Mouse (Mus musculus) midbrain, embryonic 12.5 days (tissue): ENCODE data around the gene Pigv. TPM values are rescaled to one million over a fixed set of nuclear protein-coding genes. Genes with fewer than 3 reads are reported as not detected.
A peak's percentile ranks its signal among the peaks of the same experiment; 100 is the strongest.

Experiments
- ATAC-seq: fragments of 200-750 bp; cut with Nextera tagmentation; 2 replicates; pipeline ENCODE4 v1.8.0; 2017; ENCODE audit warnings: low read depth, moderate TSS enrichment, moderate library complexity; ENCODE audit not compliant: low FRiP score
- H3K27ac ChIP-seq: fragments of 300-500 bp; sonication (generic); replicated peaks from 2 replicates; pipeline ENCODE4 v1.5.1; 2016; ENCODE audit warnings: mild to moderate bottlenecking
- H3K27me3 ChIP-seq: fragments of 300-500 bp; sonication (generic); 2 replicates; pipeline ENCODE4 v1.6.1; 2016; ENCODE audit warnings: mild to moderate bottlenecking
- H3K36me3 ChIP-seq: fragments of 300-500 bp; sonication (generic); 2 replicates; pipeline ENCODE4 v1.6.1; 2016
- H3K4me1 ChIP-seq: fragments of 300-500 bp; sonication (generic); 2 replicates; pipeline ENCODE4 v1.6.1; 2016
- H3K4me2 ChIP-seq: fragments of 300-500 bp; sonication (generic); replicated peaks from 2 replicates; pipeline ENCODE4 v1.6.1; 2016; ENCODE audit warnings: mild to moderate bottlenecking, moderate library complexity
- H3K4me3 ChIP-seq: fragments of 300-500 bp; sonication (generic); 2 replicates; pipeline ENCODE4 v1.5.1; 2016; ENCODE audit warnings: mild to moderate bottlenecking
- H3K9ac ChIP-seq: fragments of 300-500 bp; sonication (generic); replicated peaks from 2 replicates; pipeline ENCODE4 v1.6.1; 2016; ENCODE audit warnings: mild to moderate bottlenecking, moderate library complexity
- H3K9me3 ChIP-seq: fragments of 300-500 bp; sonication (generic); 2 replicates; pipeline ENCODE4 v1.6.1; 2016; ENCODE audit warnings: mild to moderate bottlenecking
- WGBS: fragments of 180-500 bp; shearing (Covaris S2); methylation state at CpG from one replicate; pipeline ENCODE4 v1.1.7; 2016; 5-methylcytosine and 5-hydroxymethylcytosine counted together
- polyA plus RNA-seq: library from polyadenylated mRNA; unstranded; fragments of >200 nt; fragmentation: Nextera tagmentation; extraction: Ambion mirVana; gene quantifications from 2 replicates; pipeline ENCODE4 v1.2.1, GENCODE M21; 2016

The Pigv gene
- polyA plus RNA-seq, 1 experiment from 2014 or later = 19.1 TPM

DNA sequence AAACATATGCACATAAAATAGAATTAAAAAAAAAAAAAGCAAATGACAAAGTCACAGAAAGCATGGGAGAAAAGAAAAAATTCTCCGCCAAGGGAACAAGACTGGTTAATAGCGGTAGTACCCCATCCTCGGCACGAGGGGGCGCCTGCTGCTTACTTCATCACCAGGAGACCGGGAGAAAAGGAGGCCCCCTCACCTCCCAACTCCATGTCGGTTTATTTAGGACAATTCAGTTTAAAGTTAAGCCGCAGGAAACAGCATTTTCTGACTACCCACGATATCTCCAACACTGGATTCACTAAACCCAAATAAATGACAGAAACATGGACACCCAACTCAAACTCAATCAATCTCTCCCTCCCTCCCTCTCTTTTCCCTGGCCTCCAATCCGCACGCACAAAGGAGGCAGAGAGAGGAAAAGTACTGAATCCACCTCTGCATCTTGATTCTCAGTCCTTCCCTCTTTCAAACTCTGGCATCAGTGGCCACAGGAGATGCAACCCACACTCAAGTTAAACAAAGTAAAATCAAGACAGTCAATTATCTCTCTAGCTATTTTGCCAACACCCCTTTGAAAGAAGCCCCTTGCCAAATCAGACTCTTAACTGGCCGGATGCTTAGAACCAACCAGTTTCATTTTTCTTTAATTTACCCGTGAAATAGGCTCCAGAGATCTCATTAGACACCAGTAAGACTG is 1.1 kb downstream of the Pigv start:
- ATAC-seq = no peak
- Histone ChIP-seq H3K27me3 (no peaks in the 10 kb centered on the region), H3K27ac (peak overlapping the region; percentile 98), H3K9me3 (no peaks in the 10 kb centered on the region), H3K36me3 (peaks cover 9% of the 10 kb centered on the region; the same call in 1 of the 2 replicates), H3K4me2 (peak overlapping the region; percentile 67), H3K4me1 (peaks cover 44% of the 10 kb centered on the region), H3K4me3 (peak overlapping the region; percentile 75), H3K9ac (peak overlapping the region; percentile 83)
- WGBS = 6% methylated on average over 11 of the region's 13 CpGs

- WGBS = 68% methylated on average over 6 of the region's 6 CpGs
- Histone ChIP-seq H3K27ac (no peak overlapping the region), H3K9me3 (no peaks in the 10 kb centered on the region), H3K4me1 (peaks cover 34% of the 10 kb centered on the region), H3K27me3 (no peaks in the 10 kb centered on the region), H3K9ac (no peak overlapping the region), H3K4me2 (no peak overlapping the region), H3K4me3 (no peak overlapping the region), H3K36me3 (peaks cover 15% of the 10 kb centered on the region; the same call in 1 of the 2 replicates)
- no peak for ATAC-seq
Measured at GRCm38 (mm10) chr4:133669652-133670210, 2.7 kb downstream of the Pigv start.

- 89% methylated on average over 3 of the region's 3 CpGs for WGBS
- Histone ChIP-seq H3K36me3 (peaks cover 19% of the 10 kb centered on the region; the same call in 1 of the 2 replicates), H3K4me1 (peaks cover 26% of the 10 kb centered on the region), H3K4me3 (no peak overlapping the region), H3K4me2 (no peak overlapping the region), H3K27me3 (no peaks in the 10 kb centered on the region), H3K9me3 (no peaks in the 10 kb centered on the region), H3K27ac (no peak overlapping the region), H3K9ac (no peak overlapping the region)
- ATAC-seq = no peak
Measured at GRCm38 (mm10) chr4:133668537-133668936, 3.9 kb downstream of the Pigv start.

DNA sequence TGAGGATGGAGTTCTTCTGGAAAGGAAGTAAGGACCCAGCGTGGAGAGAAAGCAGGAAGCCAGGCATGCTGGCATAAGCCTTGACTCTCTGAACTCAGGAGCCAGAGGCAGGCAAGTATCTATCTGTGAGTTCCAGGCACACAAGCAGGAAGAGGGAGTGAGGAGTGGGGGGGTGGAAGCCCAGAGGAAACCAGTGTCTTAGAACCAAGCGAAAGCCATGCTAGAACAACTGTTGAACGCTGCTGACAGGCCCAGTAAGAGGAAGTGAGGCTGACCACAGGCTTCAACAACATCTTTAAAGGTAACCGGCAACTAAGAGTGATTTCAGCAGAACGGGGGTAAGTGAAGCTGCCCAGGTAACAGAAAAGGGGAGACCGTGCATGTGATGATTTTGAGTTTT is 6.2 kb downstream of the Pigv start:
- H3K4me2 ChIP-seq = no peak overlapping the region
- H3K27me3 ChIP-seq = no peaks in the 10 kb centered on the region
- 86% methylated on average over 6 of the region's 6 CpGs for WGBS
- peaks cover 26% of the 10 kb centered on the region; the same call in 1 of the 2 replicates for H3K36me3 ChIP-seq
- no peak overlapping the region for H3K9ac ChIP-seq
- no peak for ATAC-seq
- no peaks in the 10 kb centered on the region for H3K9me3 ChIP-seq
- H3K4me3 ChIP-seq = no peak overlapping the region
- H3K4me1 ChIP-seq = peaks cover 10% of the 10 kb centered on the region
- no peak overlapping the region for H3K27ac ChIP-seq

DNA sequence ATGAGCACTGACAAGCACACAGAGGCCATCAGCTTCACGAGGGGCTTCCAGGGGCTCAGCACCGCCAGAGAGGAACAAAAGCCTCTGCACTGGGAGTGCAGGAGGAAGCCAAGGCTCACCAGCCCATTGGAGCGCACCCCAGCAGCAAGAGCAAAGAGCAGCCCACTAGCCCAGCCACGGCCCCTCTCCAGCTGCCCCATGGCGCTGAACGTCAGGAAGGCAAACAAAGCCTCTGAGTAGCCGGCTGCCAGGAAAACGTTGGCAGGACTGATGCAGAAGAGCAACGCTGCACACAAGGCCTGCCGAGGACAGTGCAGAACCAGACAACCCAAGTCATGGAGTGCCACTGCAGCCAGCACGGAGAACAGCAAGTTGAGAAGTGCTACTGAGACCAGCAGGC is 7.3 kb downstream of the Pigv start:
- H3K27ac ChIP-seq = no peak overlapping the region
- no peak for ATAC-seq
- no peaks in the 10 kb centered on the region for H3K27me3 ChIP-seq
- no peak overlapping the region for H3K4me2 ChIP-seq
- no peaks in the 10 kb centered on the region for H3K9me3 ChIP-seq
- WGBS = 44% methylated on average over 11 of the region's 11 CpGs
- peaks cover 26% of the 10 kb centered on the region; the same call in 1 of the 2 replicates for H3K36me3 ChIP-seq
- peaks cover 11% of the 10 kb centered on the region for H3K4me1 ChIP-seq
- no peak overlapping the region for H3K4me3 ChIP-seq
- H3K9ac ChIP-seq = no peak overlapping the region; the same call in 1 of the 2 replicates

GRCm38 (mm10) chr4:133662945-133663344 is 9.5 kb downstream of the Pigv start:
- no peaks in the 10 kb centered on the region for H3K27me3 ChIP-seq
- no peak overlapping the region for H3K4me3 ChIP-seq

GRCm38 (mm10) chr4:133662421-133662820 is 10.0 kb downstream of the Pigv start:
- Histone ChIP-seq H3K27ac (no peak overlapping the region), H3K4me3 (no peak overlapping the region), H3K9me3 (no peaks in the 10 kb centered on the region), H3K4me1 (peaks cover 26% of the 10 kb centered on the region), H3K9ac (no peak overlapping the region), H3K36me3 (peaks cover 17% of the 10 kb centered on the region; the same call in 1 of the 2 replicates), H3K4me2 (no peak overlapping the region), H3K27me3 (no peaks in the 10 kb centered on the region)
- no peak for ATAC-seq
- 88% methylated on average over 8 of the region's 8 CpGs for WGBS

More at GRCm38 (mm10) chr4:133662945-133663344, 9.5 kb downstream of the Pigv start:
- Histone ChIP-seq H3K9me3 (no peaks in the 10 kb centered on the region), H3K9ac (no peak overlapping the region), H3K4me2 (no peak overlapping the region), H3K4me1 (peaks cover 26% of the 10 kb centered on the region), H3K36me3 (peaks cover 20% of the 10 kb centered on the region; the same call in 1 of the 2 replicates), H3K27ac (no peak overlapping the region)
- 83% methylated on average over 8 of the region's 8 CpGs for WGBS
- ATAC-seq = no peak

DNA sequence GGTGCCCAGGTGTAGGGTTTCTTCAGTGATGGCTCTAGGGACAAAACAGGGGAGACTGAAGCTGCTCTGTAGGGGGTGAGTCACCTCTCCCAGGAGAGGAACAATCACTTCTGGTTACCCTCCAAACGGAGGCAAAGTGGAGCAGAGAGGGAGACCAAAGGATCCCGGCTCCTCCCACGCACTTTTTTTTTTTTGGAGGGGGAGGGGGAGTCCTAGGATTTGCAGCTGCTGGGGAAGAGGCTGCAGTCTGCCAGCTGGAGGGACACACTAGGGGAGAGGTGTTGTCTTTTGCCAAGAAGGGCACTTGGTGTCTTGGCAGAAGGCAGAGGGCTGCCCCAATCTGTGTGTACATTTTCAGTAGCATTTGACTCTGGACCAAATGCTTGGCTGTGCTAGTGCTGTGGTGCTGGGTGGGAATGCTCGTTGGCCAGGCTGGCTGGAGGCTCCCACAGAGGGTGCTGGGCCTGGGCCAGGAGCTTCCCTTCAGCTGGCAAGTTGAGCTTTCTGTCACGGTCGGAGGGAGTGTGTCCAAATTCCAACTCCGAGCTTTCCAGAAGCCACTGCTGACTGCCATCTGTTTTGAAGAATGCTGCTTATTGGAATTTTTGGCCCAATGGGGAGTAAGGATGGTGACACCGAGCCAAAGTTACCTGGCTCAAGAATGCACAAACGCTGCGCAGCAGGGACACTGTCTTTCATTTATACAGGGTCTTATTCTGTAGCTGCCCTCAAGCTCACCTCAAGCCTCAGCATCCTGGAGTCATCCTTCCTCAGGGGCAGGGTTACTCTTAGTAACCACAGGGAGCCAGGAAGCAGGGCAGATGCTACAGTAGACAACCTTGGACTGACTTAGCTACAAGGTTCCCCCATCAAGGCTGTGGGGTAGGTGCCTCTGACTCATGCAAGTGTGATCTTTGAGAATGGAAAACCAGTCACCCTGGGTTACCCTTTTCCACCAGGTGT is 12.0 kb downstream of the Pigv start:
- Histone ChIP-seq H3K27ac (peak overlapping the region; percentile 57), H3K4me2 (peak overlapping the region; percentile 23), H3K4me1 (peaks cover 26% of the 10 kb centered on the region), H3K4me3 (no peak overlapping the region), H3K9me3 (no peaks in the 10 kb centered on the region), H3K9ac (0 out of 2 replicates have a peak overlapping the region, but pooled peaks have one; percentile 32), H3K27me3 (no peaks in the 10 kb centered on the region), H3K36me3 (peaks cover 15% of the 10 kb centered on the region; the same call in 1 of the 2 replicates)
- ATAC-seq = no peak
- 24% methylated on average over 10 of the region's 10 CpGs for WGBS

DNA sequence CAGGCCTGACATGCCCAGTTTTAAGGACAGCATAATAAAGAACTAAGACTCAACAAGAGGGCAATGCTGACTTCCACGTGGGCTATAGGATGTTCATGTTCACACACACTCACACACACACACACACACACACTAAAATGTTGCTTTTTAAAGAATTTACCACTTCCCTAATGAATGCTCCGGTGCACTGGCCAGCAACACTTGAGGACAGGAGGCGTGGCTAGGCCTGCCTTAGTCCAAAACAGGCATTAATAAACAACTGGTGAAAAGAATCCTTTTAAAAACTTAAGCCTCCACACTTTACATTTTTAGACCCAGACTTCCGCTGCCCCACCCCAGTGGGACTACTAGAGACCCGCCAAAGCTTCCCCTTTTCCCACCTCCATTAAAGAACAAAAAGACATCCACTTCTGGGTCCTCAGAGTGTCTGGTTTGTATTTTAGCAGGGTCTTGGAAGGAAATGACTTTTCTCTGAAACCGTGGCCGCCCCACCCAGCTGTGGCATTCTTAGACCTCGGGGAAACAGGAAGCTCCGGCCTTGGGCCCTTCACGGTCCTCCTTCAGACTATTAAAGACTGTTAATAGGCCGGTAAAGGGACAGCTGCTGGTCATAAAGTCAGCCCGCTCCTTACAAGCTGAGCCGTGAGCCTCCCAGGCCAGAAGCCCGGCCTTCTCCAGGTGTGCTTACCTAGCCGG is 12.8 kb downstream of the Pigv start:
- Histone ChIP-seq H3K4me3 (no peak overlapping the region), H3K27ac (peak overlapping the region; percentile 57), H3K36me3 (peaks cover 11% of the 10 kb centered on the region; the same call in 1 of the 2 replicates), H3K4me2 (peak overlapping the region; percentile 23), H3K9ac (0 out of 2 replicates have a peak overlapping the region, but pooled peaks have one; percentile 32), H3K4me1 (peaks cover 22% of the 10 kb centered on the region), H3K27me3 (no peaks in the 10 kb centered on the region), H3K9me3 (no peaks in the 10 kb centered on the region)
- 21% methylated on average over 15 of the region's 15 CpGs for WGBS
- no peak for ATAC-seq

- no peak for ATAC-seq
- no peak overlapping the region for H3K9ac ChIP-seq
- peaks cover 22% of the 10 kb centered on the region for H3K4me1 ChIP-seq
- H3K9me3 ChIP-seq = no peaks in the 10 kb centered on the region
- no peak overlapping the region for H3K27ac ChIP-seq
- no peak overlapping the region for H3K4me3 ChIP-seq
- peaks cover 8% of the 10 kb centered on the region; the same call in 1 of the 2 replicates for H3K36me3 ChIP-seq
- H3K27me3 ChIP-seq = no peaks in the 10 kb centered on the region
- no peak overlapping the region for H3K4me2 ChIP-seq
- 33% methylated on average over 2 of the region's 2 CpGs for WGBS
Measured at GRCm38 (mm10) chr4:133658729-133659128, 13.7 kb downstream of the Pigv start.

DNA sequence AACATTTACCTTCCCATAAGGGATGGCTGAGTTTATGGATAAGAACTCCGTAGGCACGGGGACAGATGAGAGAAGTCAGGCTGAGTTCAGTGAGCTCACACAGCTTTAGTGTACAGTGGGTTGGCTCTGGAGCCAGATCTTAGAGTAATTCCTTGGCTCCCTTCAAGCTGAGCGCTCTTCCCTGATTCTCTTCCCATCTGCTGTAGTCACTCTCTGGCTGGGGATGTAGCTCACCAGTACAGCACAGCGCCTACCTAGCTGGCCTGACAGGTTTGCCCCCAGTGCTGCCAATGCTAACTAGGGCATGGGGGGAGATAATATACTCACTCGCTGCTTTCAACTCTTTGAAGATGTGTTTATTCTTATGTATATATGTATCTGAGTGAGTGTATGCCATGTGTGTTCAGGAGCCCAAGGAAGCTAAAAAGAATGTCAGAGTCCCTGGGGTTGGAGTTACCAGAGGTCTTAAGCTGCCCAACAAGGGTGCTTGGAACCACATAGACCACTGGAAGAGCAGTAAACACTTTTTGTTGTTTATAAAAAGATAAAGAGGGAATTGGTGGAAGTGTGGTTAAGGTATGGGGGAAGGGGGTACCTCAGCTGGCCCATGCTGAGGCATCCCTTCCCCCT is 14.5 kb downstream of the Pigv start:
- no peak overlapping the region for H3K4me2 ChIP-seq
- H3K4me3 ChIP-seq = no peak overlapping the region
- peaks cover 8% of the 10 kb centered on the region; the same call in 1 of the 2 replicates for H3K36me3 ChIP-seq
- WGBS = 53% methylated on average over 5 of the region's 5 CpGs
- no peak overlapping the region for H3K27ac ChIP-seq
- H3K4me1 ChIP-seq = peaks cover 22% of the 10 kb centered on the region
- H3K9me3 ChIP-seq = no peaks in the 10 kb centered on the region
- ATAC-seq = no peak
- no peaks in the 10 kb centered on the region for H3K27me3 ChIP-seq
- H3K9ac ChIP-seq = no peak overlapping the region
